Mouse (Mus musculus): Measurements from ENCODE around the gene Hpf1.

DNA sequence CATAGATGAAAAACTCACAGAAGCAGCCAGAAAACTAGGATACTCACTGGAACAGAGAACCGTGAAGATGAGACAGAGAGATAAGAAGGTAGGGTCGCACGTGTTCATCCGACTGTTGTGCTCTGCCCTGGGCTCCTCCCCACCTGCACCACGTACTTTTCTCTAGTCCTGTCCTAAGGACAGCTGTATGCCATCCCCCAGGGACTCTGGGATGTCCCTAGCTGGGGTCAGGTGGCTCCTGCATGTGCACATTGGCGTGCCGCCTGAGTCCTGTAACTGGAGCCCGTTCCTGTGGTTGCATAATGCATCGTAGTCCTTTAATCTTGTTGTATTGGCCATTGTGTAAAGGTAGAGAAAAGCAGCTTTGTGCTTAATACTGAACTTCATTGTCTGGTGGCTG lies 9.9 kb downstream of the Hpf1 start:
- no peak for TF ChIP-seq POLR2A (IDR thresholded peaks at IDR 0.05; ENCODE audit: extremely low read depth, insufficient read depth, low read length)
- no peak for TF ChIP-seq CTCF (IDR thresholded peaks at IDR 0.05; ENCODE audit: extremely low read depth, insufficient read depth, low read length)

All from cortical plate, adult 2 months (tissue).